Mouse (Mus musculus): ENCODE measurements at regions not wholly inside any gene's neighbourhood (a gene's known extent, or its start where the extent isn't known, plus 50 kb on each side); places are given as distances from the start of the nearest gene placed in this dataset.

DNA sequence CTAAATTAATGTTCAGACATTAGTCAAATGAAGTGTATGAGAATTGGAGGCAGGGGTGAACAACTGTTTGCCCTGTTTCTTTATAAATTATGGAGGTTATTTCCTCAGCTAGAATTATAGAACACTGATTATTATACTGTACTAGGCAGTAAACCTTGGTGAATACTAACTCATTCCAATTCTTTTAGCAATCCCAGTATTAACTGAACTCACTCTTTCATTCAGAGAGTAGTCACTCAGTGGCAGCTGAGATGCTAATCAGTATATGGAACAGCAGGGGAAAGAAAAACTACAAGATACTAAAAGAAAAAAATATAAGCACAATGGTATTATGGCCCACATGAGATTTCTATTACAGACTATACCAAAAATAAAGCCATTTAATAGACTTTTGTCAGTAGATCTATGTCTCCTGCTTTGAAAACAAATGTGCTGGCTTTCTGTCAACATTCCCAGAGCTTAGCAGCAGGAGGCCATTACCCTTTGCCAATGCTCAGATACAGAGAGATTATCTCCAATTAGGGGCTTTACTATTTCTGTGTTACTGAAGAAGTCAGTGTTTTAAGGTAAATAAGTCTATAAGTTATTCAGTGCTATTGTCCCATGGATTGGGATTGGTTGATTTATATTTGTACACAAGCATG is 473.3 kb upstream of the Arrdc3 start:
- H3K27ac ChIP-seq (ENCODE audit: low read length), result no peak overlapping the region

DNA sequence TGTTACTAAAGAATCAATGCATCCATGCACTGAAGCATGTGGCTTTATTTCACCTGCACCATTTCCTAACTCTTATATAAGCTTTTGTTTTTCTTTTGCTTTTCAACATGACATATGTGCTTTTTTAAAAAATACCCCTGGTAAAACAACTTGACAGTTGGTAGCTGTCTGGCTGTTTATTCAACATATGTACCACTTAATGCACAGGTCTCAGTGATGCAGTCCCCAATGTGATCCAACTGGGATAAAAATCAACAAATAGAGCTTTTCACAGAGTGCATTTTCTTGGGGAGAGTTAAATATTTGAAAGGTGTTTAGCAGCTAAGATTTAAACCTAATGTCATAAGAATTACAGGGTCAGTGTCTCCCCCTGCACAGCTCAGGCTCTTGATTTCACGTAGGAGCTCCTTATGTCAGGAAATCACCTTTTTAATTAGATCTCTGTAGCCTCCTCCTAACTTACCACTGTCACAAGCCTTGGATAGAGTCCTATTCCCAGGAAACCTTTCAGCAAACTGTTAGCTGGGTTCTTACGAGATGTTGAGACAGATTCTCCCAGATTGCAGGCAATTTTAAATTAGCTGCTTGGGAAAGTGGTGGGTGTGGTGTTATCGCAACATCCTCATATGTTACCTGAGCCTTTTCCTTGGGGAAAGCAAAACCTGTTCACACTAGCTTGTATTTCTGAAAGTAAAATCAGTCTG is 464.6 kb upstream of the Arrdc3 start:
- H3K4me3 ChIP-seq (ENCODE audit: low read length), result no peak overlapping the region
- no peaks in the 10 kb centered on the region for H3K4me1 ChIP-seq (replicated peaks; ENCODE audit: control insufficient read depth, insufficient read depth, low read length)
- H3K36me3 ChIP-seq (ENCODE audit: control insufficient read depth, insufficient read depth, low read length), result no peaks in the 10 kb centered on the region
- no peak overlapping the region for H3K9ac ChIP-seq (ENCODE audit: low read length)
- H3K27me3 ChIP-seq (ENCODE audit: control insufficient read depth, insufficient read depth, low read depth, low read length), result no peaks in the 10 kb centered on the region
- no peaks in the 10 kb centered on the region for H3K9me3 ChIP-seq (ENCODE audit: control insufficient read depth, low read length)
- no peak overlapping the region for H3K4me2 ChIP-seq (ENCODE audit: low read depth, low read length)
- H3K27ac ChIP-seq (ENCODE audit: low read length), result no peak overlapping the region
- ATAC-seq (ENCODE audit: low read depth), result no peak
- 58% methylated on average over 3 of the region's 3 CpGs for WGBS

More for the DNA sequence above, 473.3 kb upstream of the Arrdc3 start:
- no peaks in the 10 kb centered on the region for H3K36me3 ChIP-seq (ENCODE audit: control insufficient read depth, insufficient read depth, low read length)
- no peaks in the 10 kb centered on the region for H3K27me3 ChIP-seq (ENCODE audit: control insufficient read depth, insufficient read depth, low read depth, low read length)
- H3K4me2 ChIP-seq (ENCODE audit: low read depth, low read length), result no peak overlapping the region
- no peak overlapping the region for H3K9ac ChIP-seq (ENCODE audit: low read length)
- ATAC-seq (ENCODE audit: low read depth), result no peak
- no peaks in the 10 kb centered on the region for H3K4me1 ChIP-seq (replicated peaks; ENCODE audit: control insufficient read depth, insufficient read depth, low read length)
- no peak overlapping the region for H3K4me3 ChIP-seq (ENCODE audit: low read length)
- H3K9me3 ChIP-seq (ENCODE audit: control insufficient read depth, low read length), result no peaks in the 10 kb centered on the region

DNA sequence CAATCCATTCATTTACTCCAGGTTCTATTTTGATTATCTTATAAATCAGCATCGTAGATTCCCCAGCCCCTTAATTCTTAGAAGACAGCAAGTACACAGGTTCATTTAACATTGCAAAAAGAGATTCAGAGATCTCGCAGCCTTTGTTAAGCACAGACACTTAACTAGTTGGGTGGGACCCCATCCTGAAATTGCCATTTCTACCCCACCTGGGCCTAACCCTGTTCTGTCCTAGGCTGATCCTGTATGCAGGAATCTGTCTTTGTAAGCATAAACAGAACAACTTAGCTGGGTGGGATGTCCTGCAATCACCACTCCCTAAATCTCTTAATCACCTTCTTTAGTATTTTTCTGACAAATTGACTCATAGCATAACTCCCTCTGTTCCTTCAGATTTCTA is 462.8 kb upstream of the Arrdc3 start:
- H3K4me3 ChIP-seq (ENCODE audit: low read length), result no peak overlapping the region
- no peak overlapping the region for H3K4me2 ChIP-seq (ENCODE audit: low read depth, low read length)
- H3K27ac ChIP-seq (ENCODE audit: low read length), result no peak overlapping the region
- no peak for ATAC-seq (ENCODE audit: low read depth)
- no peaks in the 10 kb centered on the region for H3K27me3 ChIP-seq (ENCODE audit: control insufficient read depth, insufficient read depth, low read depth, low read length)
- H3K36me3 ChIP-seq (ENCODE audit: control insufficient read depth, insufficient read depth, low read length), result no peaks in the 10 kb centered on the region
- H3K4me1 ChIP-seq (replicated peaks; ENCODE audit: control insufficient read depth, insufficient read depth, low read length), result no peaks in the 10 kb centered on the region
- no peak overlapping the region for H3K9ac ChIP-seq (ENCODE audit: low read length)
- 80% methylated on average over 2 of the region's 2 CpGs for WGBS
- H3K9me3 ChIP-seq (ENCODE audit: control insufficient read depth, low read length), result no peaks in the 10 kb centered on the region

All from lung, embryonic 16.5 days (tissue).